Mouse (Mus musculus): ENCODE results near the gene Ccdc136.

The Ccdc136 gene

DNA sequence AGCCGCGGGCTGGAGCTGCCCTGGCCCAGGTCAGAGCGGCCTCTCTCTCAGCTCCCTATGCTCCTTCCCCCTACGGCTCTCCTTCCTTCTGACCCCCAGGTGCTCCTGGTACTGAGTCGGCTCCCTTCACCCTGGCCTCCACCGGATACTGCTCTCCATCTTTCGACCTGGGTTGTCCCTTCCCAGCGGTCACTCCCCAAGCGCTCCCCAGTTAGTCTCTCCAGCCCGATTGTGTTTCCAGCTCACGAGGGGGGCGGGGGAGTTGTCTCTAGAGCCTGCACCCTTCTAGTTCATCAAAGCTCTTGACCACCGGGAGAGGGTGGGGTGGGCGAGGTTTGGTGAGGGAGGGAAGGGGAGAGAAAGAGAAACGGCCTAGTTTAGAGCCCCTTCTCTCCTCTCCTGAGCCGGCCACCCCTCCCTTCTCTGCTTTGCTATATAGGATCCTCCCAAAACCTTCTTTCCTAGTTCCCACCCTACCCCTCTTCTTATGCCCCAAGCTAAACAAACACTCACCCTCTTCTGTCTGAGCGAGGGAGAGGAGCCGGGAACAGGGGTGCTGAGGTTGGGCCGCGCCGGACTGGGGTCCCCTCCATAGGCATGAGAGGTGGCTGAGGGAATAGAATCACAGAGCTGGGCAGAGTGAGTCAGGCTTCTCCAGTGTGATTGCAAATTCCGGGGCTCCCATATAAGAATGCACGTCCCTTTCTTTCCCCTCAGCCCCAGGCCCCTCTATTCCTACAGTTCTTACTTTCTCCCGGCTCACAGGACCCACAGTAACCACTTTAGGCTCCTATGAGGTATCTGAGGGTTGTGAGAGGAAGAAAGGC lies 818 bp downstream of the Ccdc136 start:
- WGBS = 8% methylated on average over 24 of the region's 24 CpGs

DNA sequence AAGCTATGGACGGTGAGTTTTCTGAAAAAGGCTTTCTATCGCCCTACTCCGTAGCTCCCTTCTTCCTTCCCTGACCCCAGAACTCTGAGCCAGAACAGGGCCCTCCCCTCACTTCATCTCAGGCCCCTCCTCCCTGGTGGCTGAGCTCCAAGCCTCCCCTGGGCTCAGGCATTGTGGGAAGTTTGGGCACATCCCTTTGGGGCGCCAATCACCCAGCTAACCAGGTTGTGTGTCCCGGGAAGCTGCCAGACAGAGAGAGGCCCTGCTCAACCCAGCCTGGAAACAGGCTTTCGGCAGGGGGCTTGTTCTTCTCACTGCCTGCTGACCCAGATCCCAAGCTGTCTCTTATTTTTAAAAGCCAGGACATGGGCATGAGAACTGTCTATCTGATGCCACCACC lies 1.5 kb downstream of the Ccdc136 start:
- WGBS = 34% methylated on average over 6 of the region's 6 CpGs

DNA sequence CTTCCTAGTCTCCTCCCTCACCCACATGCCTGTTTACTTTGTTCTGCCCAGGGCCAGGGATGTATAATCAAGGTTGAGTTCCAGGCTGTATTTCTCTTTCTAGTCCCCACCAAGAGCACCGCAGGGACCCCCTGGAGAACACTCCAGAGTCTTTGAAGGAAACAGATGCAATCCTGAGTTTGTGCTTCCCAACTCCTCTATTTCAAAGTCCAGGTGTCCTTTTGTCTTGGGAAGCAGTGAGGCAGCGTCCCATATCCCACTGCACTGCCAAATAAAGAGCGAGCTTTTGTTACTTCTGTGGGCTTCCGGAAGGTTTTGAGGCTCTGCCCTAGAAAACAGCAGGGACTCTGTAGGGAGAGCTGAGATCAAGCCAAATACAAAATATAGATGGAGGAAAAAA lies 3.7 kb downstream of the Ccdc136 start:
- WGBS = 60% methylated on average over 4 of the region's 4 CpGs

DNA sequence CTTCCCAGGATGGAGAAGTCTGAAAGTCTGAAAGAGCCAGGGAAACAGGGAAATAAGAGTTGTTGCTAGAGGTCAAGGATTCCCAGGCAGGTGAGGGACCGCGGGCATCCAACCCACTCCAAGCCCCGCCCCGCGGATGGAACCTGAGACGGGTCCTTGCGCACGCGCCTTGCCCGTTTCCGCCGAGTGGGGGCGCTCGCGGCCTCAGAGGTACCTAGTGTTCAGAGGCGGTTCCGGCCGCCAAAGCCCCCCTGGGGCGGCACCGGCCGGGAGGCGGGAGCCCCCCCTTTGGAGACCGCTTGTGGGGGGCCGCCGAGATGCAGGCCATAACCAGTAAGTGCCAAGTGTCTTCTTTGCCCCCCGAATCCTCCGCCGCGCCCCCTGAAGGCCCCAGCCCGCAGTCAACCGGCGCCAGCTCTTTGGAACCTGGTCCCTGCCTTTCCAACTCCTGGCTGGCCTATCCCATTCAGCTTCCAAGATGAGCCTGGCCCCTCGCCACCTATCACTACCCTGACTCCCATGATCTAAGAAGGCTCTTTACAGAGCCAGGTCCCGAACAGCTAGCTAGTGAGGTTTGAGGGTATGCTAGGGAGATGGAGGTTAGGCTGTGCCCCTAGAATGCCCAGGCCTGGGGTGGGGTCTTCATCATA lies 6.7 kb downstream of the Ccdc136 start:
- 14% methylated on average over 34 of the region's 34 CpGs for WGBS

DNA sequence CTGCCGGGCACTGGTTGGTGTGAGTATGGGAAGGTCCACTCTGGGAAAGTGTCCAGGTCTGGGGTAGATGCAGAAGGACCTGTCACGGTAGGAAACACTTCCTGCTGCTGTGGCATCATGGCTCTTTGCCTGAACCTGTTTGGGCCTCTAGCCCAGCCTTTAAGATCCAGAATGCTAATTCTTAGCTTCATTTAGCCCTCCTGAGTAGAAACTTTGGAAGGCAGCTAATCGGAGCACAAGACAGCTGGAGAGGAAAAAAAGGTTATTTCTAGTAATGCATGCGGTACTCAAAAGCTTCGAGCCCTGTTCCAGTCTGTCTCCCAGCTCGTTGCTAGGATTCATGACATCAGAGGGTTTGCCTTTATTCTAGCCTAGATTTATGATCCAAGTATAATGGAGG lies 10.3 kb downstream of the Ccdc136 start:
- 30% methylated on average over 6 of the region's 6 CpGs for WGBS

DNA sequence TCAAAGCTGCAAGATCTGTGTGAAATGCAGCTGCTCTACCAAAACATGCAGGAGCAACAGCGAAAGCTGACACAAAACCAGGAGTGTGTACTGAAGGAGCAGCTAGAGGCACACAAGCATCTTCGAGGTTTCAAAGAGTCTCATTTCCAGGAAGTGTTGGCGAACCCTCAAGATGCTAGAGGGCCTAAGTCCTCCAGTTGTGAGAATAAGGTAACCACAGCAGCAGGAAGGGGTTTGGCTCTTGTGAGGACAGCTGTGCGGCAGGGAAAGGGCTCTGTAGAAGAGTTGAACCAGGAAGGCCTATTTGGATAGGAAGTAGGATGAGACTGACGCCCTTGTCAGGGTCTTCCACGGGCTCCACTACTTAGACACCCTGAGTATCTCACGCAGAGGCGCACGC lies 19.3 kb downstream of the Ccdc136 start:
- WGBS = 79% methylated on average over 9 of the region's 9 CpGs

DNA sequence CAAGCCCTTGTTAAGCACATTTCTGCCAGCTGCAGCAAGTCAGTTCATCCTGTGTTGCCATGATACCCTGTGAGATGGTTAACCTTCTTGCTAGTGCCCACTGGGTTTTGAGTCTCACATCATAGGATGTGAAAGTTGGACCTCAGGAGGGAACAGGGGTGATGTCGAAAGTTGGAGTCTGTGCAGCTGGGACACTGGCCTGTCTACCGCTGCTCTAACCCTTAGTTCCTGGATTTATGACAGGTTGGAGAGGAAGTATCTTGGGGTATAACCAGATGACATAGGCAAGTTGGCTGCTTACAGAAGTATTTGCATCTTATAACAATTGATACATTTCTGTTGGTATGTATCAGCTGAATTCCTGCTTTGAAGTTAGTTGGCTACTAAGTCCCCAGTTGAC lies 24.5 kb downstream of the Ccdc136 start:
- 86% methylated on average over 2 of the region's 2 CpGs for WGBS

DNA sequence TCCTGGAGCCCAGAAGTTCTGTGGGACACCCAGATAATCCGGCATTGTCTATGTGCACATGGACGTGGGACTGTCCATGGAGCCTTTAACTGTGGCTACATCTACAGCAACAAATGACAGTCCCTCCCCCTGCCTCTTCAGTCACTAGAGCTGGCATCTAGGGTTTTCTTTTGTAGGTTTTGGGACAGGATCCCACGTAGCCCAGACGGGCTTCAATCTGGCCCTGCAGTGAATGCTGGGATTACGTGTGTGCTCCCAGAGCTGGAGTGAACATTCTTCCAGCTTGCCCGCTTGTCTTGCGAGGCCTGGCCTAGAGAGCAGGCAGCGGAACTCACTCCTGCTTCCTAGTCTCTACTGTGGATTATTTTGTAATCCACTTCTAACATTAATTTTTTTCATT lies 29.0 kb downstream of the Ccdc136 start:
- WGBS = 75% methylated on average over 8 of the region's 8 CpGs

DNA sequence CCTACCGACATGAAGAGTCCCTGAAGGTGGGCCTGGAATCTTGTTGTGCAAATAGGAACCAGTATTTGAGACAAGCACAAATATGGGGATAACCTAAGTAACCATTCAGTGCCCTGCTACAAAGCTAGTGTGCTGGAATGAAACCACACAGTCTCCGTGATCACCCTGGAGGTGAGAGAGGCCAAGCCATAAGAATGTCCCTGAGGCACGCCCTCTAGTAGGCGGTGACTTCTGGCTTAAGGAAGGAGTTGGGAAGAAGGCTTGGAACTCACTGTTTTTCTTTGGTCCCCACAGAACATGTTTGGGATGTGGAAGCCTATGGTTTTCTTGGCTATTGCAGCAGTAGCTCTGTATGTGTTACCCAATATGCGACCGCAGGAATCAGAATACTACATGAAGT lies 30.2 kb downstream of the Ccdc136 start:
- 91% methylated on average over 6 of the region's 6 CpGs for WGBS

DNA sequence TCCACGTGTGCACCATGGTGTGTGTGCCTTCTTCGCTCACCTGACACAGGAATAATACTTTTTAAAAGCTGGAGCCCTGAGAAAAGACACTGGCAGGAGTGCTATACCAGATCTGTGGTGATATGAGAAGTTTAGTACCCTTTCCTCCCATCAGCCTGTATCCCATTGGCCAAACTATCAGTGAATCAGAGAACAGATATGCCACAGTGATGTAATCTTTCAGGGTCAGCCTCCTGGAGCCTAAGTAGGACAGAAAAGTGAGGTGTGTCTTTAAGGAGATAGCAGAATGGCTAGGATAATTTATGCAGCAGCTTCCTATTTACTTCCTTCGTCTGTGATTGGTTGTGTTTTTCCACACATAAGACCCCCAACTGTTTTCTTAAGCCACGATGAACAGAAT lies 32.1 kb downstream of the Ccdc136 start:
- 59% methylated on average over 4 of the region's 4 CpGs for WGBS

DNA sequence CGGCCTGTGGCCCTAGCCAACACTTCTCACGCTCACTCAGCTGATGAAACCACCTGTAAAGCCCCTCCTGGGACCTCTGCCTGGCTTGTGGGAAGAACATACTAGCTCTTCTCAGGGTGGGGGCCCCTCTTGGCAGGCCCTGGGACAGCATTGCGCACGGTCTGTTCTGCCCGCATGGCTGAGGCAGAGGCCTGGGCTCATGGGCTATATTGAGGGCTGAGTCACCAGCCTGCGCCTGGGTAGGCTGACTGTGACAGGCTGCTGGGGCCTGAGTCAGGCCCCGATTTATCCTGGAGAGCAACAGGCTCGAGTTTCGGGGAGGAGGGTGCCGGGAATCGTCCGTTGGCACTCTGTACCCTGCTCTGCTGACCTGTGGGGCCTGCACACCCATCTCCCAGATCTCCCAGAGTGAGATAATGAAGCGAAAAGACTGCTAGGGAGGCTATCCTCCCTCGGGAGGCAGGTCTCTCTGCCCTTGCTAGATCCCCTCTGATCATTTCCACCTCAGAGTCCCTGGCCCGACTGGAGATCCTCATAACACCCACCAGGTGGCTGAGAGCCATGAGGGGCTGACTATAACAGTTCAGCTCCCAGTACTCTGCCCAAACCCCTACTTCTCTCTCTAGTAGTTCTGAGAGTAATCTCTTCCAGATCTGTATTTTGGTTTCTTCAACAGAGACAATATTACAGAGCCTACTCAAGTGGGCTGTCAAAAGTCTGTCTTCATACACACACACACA lies 34.7 kb downstream of the Ccdc136 start:
- 71% methylated on average over 15 of the region's 15 CpGs for WGBS

DNA sequence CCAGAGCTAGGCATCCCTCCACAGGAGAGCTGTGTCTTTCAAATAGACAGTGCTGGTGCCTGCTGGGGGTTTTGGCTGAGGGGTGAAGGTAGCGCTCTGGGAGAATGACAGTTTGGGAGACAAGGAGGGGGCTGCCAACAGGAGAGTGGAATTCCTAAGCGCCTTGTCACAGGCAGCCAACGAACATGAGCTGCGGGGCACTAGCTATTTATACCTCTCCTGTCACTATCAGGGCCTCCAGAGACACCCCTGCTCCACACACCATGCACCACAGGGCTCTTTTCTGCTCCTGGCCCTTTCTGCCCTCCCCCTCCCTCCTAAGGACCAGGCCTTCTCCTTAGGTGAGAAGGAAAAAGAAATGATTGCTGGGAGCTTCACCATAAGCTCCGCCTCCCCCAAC lies 35.4 kb downstream of the Ccdc136 start:
- 54% methylated on average over 5 of the region's 5 CpGs for WGBS

DNA sequence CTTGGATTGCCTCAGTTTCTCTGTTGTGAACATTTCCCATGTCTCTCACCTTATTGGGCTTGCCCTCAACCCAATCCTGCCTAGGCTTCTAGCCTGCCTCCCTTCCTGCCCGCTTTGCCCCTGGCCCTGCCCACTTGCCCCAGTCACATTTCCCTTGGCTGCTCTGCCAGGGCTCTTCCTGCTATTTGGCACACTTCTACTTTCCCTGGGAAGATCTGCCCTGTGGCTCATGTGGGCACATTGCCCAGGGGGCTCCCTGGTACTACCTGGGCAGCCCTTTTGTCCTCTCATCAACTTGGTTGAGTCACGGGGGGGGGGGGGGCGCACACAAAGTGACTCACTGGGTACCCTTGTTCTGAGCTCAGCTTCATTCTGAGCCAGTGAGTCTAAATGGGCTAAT lies 36.0 kb downstream of the Ccdc136 start:
- WGBS = 52% methylated on average over 3 of the region's 3 CpGs

DNA sequence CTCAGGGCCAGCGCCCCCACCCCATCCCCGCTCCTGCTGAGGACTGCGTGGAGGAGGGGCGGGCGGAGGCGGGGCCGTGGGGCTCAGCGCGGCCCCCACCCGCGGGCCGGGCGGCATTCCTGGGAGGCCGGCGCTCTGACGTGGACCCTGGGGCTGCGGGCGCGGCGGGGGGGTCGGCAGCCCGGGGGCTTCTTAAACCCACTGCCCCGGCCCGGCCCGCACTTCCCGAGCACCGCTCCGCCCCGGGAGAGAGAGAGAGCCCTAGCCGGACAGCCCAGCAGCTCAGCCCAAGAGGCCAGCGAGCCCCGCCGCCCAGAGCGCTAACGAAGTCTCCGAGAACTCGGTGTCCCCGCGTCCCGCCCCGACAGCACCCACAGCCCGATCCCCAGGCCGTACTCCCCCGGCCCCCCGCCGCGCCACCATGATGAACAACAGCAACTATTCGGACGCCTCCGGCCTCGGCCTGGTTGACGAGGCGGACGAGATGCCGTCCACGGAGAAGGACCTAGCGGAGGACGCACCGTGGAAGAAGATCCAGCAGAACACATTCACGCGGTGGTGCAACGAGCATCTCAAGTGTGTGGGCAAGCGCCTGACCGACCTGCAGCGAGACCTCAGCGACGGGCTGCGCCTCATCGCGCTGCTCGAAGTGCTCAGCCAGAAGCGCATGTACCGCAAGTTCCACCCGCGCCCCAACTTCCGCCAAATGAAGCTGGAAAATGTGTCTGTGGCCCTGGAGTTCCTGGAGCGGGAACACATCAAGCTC lies 37.1 kb downstream of the Ccdc136 start, which contains the start of gene Flnc:
Flnc (plus strand) TSS at position 219 of the 766 bp plus-strand sequence.
- 2% methylated on average over 70 of the region's 77 CpGs for WGBS

DNA sequence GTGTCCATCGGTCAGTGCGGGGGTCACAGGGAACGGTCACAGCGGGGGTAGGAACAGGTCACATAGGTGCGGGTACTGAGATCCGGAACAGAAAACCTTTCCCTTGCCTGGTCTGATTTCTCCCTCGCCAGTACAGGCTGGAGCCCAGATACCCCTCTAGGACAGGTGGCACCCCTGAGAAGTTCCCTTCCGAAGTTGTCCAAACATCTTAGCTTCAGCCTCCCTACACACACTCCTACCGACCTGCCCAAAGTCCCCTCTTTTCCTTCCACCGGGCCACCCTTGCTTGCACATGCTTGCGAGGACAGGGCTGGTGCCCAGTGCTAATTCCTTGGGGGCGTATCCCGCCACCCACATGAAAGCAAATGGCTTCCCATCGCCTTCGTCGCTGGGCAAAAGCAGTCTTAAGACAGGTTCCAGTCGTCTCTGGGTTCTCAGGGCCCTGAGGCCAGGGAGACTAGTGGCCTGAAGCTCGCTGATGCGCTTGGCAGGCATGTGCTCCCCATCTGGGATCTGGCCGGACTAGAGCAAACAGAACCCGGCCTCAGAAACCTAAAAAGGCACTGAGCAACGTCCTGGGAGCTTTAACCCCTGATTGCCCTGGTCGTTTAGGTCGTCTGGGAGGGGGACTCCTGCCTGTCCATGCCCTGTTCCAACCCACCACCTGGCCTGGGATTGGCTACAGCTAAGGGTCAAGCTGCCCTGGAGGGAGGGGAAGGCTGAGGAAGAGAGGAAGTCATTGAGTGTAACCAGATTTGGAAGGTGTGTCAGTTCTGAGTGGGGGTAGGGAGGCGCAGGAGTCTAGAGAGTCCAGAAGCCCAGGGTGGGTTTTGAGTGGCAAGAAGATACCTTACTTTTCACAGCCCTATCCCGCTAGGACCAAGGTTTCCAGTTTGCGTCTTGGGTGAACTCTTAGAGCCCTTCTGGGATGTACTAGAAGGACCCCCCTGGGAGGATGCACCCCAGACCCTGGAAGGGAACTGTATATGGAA lies 38.0 kb downstream of the Ccdc136 start:
- WGBS = 34% methylated on average over 27 of the region's 27 CpGs

DNA sequence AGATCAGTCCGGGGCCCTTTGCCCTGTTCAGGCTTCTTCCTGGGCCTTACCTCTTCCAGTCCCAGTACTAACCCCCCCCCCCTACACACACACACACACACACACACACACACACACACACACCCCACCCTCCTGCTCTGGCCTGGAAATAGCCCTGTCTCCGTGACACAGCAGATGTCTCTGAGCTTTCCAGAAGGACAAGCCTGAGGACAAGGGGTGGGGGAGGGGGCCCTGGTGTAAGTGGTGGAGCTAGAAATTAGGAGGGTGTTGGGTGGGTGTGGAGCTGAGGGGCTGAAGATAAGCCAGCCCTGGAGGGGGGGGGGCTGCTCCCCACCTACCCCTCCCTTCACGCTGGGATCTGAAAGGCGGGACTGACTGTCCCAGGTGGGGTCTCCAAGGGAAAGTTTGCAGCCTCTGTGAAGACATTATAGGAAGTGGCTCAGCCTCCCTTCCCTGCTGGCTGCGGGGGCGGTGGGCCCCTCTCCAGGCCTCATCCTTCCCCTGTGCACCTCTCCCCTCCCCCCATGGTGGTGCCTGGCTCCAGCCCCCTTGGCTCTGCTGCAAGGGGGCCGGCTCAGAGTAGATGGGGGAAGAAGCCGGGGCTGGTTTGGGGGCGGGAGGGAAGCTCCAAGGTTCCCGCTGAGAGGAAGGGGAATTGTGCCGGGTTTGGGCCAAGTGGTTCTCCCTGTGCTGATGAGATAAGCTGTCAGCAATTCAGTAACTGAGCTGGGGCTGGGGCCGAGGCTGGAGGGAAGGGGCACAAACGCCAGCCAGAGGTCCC lies 39.0 kb downstream of the Ccdc136 start:
- whole genome bisulfite sequencing = 28% methylated on average over 13 of the region's 13 CpGs

DNA sequence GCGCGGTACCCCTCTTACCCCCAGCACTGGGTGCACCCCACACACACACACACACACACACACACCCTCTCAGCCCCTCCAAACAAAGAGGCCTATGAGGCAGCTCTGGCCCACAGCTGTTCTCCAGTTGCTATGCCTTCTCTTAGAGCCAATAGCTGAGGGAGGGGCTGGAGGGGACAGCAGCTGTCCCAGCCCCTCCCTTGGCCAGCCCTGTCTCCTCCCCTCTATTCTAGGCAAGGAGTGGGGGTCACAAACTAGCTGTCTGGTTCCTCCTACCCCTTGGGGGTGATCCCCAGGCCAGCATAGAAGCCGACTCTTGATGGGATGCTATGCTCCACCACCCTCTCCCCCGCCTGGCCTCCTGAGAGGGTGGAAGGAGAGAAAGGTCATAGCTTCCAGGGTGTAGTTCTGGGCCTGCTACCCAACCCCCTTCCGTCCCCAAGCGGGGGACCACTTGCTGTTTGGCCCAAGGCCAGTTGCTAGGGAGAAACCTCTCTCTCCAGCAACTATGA lies 39.9 kb downstream of the Ccdc136 start:
- 41% methylated on average over 6 of the region's 6 CpGs for WGBS

DNA sequence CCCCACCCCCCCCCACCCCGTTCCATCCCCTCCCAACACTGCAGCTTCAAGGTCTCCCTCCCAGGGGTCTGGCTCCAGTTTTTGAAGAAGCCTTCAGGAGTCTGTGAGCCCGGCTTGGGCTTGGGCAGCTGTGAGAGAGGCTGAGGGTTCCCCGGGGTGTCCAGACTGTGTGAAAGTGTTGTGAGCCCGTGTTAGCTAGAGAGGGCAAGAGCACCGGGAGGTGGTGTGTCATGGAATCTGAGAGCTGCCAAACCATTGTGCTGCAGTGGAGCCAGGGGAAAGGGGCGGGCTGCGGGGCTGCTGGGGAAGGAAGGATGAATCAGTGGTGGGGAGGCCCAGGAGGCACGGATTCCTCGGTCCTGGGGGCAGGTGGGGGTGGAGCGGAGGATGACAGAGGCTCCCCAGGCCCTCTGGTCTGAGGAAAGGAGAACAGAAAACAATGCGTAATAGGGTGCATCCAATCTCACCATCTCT lies 40.4 kb downstream of the Ccdc136 start:
- WGBS = 31% methylated on average over 11 of the region's 11 CpGs

DNA sequence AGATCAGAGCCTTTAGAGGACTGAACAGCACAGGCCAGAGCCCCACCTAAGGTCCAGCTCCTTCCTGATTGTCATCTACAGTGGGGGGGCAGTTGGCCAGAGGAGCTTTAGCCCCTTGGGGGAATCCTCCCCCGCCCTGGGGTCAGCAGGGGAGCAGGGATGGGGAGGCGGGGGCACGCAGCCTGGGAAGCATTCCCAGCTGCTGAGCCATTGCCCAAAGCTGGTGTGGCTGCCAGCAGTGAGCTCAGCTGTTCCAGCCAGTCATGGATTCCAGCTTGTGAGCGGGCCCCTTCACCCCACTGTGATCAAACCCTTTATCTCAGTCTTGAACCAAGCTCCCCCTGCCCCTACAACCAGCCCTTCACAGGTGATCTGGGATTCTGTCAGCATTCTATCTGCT lies 43.1 kb downstream of the Ccdc136 start:
- WGBS = 69% methylated on average over 4 of the region's 4 CpGs

Measured in cerebral cortex, adult 2 months (tissue).